Mouse (Mus musculus) hindbrain, embryonic 14.5 days (tissue): Measurements from ENCODE around the gene Ccdc8. TPM values are rescaled to one million over a fixed set of nuclear protein-coding genes. Genes with fewer than 3 reads are reported as not detected.

Experiments
- ATAC-seq: fragments of 200-750 bp; cut with Nextera tagmentation; 2 replicates; pipeline ENCODE4 v1.8.0; 2017; ENCODE audit warnings: moderate number of reproducible peaks, mild to moderate bottlenecking, moderate TSS enrichment, moderate library complexity; ENCODE audit not compliant: low FRiP score
- DNase-seq: peaks from one replicate; pipeline ENCODE4 v3.0.0-alpha.2; 2015; ENCODE audit warnings: low spot score
- H3K27ac ChIP-seq: fragments of 300-500 bp; sonication (generic); 2 replicates; pipeline ENCODE4 v1.5.1; 2014; ENCODE audit warnings: mild to moderate bottlenecking, moderate library complexity
- H3K27me3 ChIP-seq: fragments of 300-500 bp; sonication (generic); 2 replicates; pipeline ENCODE4 v1.6.1; 2014; ENCODE audit warnings: mild to moderate bottlenecking, low read length, mixed read lengths; ENCODE audit not compliant: control insufficient read depth, insufficient read depth
- H3K36me3 ChIP-seq: fragments of 300-500 bp; sonication (generic); replicated peaks from 2 replicates; pipeline ENCODE4 v1.6.1; 2014; ENCODE audit not compliant: control insufficient read depth, insufficient read depth
- H3K4me1 ChIP-seq: fragments of 300-500 bp; sonication (generic); replicated peaks from 2 replicates; pipeline ENCODE4 v1.6.1; 2014; ENCODE audit warnings: antibody characterized with exemption, low read length, mixed read lengths; ENCODE audit not compliant: control insufficient read depth, insufficient read depth
- H3K4me2 ChIP-seq: fragments of 300-500 bp; sonication (generic); replicated peaks from 2 replicates; pipeline ENCODE4 v1.6.1; 2014; ENCODE audit warnings: mild to moderate bottlenecking, moderate library complexity
- H3K4me3 ChIP-seq: fragments of 300-500 bp; sonication (generic); replicated peaks from 2 replicates; pipeline ENCODE4 v1.5.1; 2014; ENCODE audit warnings: mild to moderate bottlenecking, low read length
- H3K9ac ChIP-seq: fragments of 300-500 bp; sonication (generic); 2 replicates; pipeline ENCODE4 v1.6.1; 2014
- H3K9me3 ChIP-seq: fragments of 300-500 bp; sonication (generic); 2 replicates; pipeline ENCODE4 v1.6.1; 2016; ENCODE audit warnings: low read length; ENCODE audit not compliant: control insufficient read depth
- WGBS: fragments of 180-500 bp; shearing (Covaris S2); extraction: QIAGEN DNeasy Blood & Tissue Kit; methylation state at CpG from one replicate; pipeline ENCODE4 v1.1.7; 2014; 5-methylcytosine and 5-hydroxymethylcytosine counted together
- polyA plus RNA-seq: library from polyadenylated mRNA; unstranded; fragments of >200 nt; fragmentation: Nextera tagmentation; extraction: Ambion mirVana; gene quantifications from 2 replicates; pipeline ENCODE4 v1.2.1, GENCODE M21; 2014

Ccdc8 gene
- polyA plus RNA-seq, 1 experiment from 2014 or later = 5.4 TPM

- H3K9ac ChIP-seq = no peak overlapping the region
- WGBS = 89% methylated on average over 6 of the region's 6 CpGs
- ATAC-seq = no peak
- DNase-seq = no peak
- no peak overlapping the region for H3K4me3 ChIP-seq
- H3K4me1 ChIP-seq = no peaks in the 10 kb centered on the region
- no peaks in the 10 kb centered on the region for H3K9me3 ChIP-seq
- H3K27me3 ChIP-seq = no peaks in the 10 kb centered on the region
- 0 out of 2 replicates have a peak, but pooled peaks cover 2% of the 10 kb centered on the region for H3K36me3 ChIP-seq
- H3K4me2 ChIP-seq = no peak overlapping the region
- no peak overlapping the region for H3K27ac ChIP-seq
Measured at GRCm38 (mm10) chr7:16968414-16968813, 24.1 kb upstream of the Ccdc8 start.

GRCm38 (mm10) chr7:16971160-16971559 lies 21.3 kb upstream of the Ccdc8 start:
- no peaks in the 10 kb centered on the region for H3K4me1 ChIP-seq
- H3K27ac ChIP-seq = no peak overlapping the region
- H3K4me2 ChIP-seq = no peak overlapping the region
- no peak overlapping the region for H3K4me3 ChIP-seq
- H3K9me3 ChIP-seq = no peaks in the 10 kb centered on the region
- ATAC-seq (no peak), DNase-seq (no peak)
- H3K27me3 ChIP-seq = no peaks in the 10 kb centered on the region
- no peak overlapping the region for H3K9ac ChIP-seq
- WGBS = 91% methylated on average over 3 of the region's 3 CpGs
- H3K36me3 ChIP-seq = no peaks in the 10 kb centered on the region

- no peaks in the 10 kb centered on the region for H3K4me1 ChIP-seq
- no peak overlapping the region for H3K4me2 ChIP-seq
- no peak overlapping the region for H3K9ac ChIP-seq
- no peak for ATAC-seq
- H3K27ac ChIP-seq = no peak overlapping the region
- H3K9me3 ChIP-seq = no peaks in the 10 kb centered on the region
- no peak overlapping the region for H3K4me3 ChIP-seq
- no peaks in the 10 kb centered on the region for H3K36me3 ChIP-seq
- no peaks in the 10 kb centered on the region for H3K27me3 ChIP-seq
- WGBS = 50% methylated on average over 6 of the region's 6 CpGs
- no peak for DNase-seq
Measured at GRCm38 (mm10) chr7:16974018-16974417, 18.5 kb upstream of the Ccdc8 start.

GRCm38 (mm10) chr7:16976298-16976697 lies 16.2 kb upstream of the Ccdc8 start:
- Histone ChIP-seq H3K4me3 (no peak overlapping the region), H3K4me1 (peaks cover 7% of the 10 kb centered on the region; the same call in 1 of the 2 replicates), H3K4me2 (no peak overlapping the region), H3K27ac (no peak overlapping the region), H3K27me3 (no peaks in the 10 kb centered on the region), H3K9me3 (no peaks in the 10 kb centered on the region), H3K9ac (no peak overlapping the region), H3K36me3 (no peaks in the 10 kb centered on the region)
- WGBS = 58% methylated on average over 8 of the region's 8 CpGs
- ATAC-seq (no peak), DNase-seq (no peak)

GRCm38 (mm10) chr7:16978173-16978572 lies 14.3 kb upstream of the Ccdc8 start:
- Histone ChIP-seq H3K4me3 (no peak overlapping the region), H3K4me2 (no peak overlapping the region), H3K9me3 (no peaks in the 10 kb centered on the region), H3K9ac (no peak overlapping the region), H3K4me1 (peaks cover 19% of the 10 kb centered on the region), H3K36me3 (no peaks in the 10 kb centered on the region), H3K27ac (no peak overlapping the region), H3K27me3 (no peaks in the 10 kb centered on the region)
- WGBS = 72% methylated on average over 5 of the region's 6 CpGs
- ATAC-seq (no peak), DNase-seq (no peak)

GRCm38 (mm10) chr7:16978593-16978992 lies 13.9 kb upstream of the Ccdc8 start:
- Histone ChIP-seq H3K27me3 (no peaks in the 10 kb centered on the region), H3K9ac (no peak overlapping the region), H3K9me3 (no peaks in the 10 kb centered on the region), H3K36me3 (no peaks in the 10 kb centered on the region), H3K4me3 (no peak overlapping the region), H3K27ac (no peak overlapping the region), H3K4me2 (no peak overlapping the region), H3K4me1 (peaks cover 24% of the 10 kb centered on the region)
- DNase-seq = no peak
- ATAC-seq = no peak
- WGBS = 92% methylated on average over 3 of the region's 3 CpGs

GRCm38 (mm10) chr7:16980348-16980747 lies 12.2 kb upstream of the Ccdc8 start:
- no peak; the same call in 1 of the 2 replicates for ATAC-seq

GRCm38 (mm10) chr7:16982859-16983568 lies 9.5 kb upstream of the Ccdc8 start, which contains the start of gene Gm42372:
TSS of gene Gm42372 (plus strand) at chr7:16983086.
- H3K4me3 ChIP-seq = peak within 1 kb of the TSS; percentile 45
- peaks cover 47% of the 10 kb centered on the region for H3K4me1 ChIP-seq
- 19% methylated on average over 26 of the region's 26 CpGs for WGBS
- H3K9ac ChIP-seq = peak within 1 kb of the TSS; percentile 67
- DNase-seq = peak; percentile 88
- no peaks in the 10 kb centered on the region for H3K9me3 ChIP-seq
- ATAC-seq = peak; percentile 79
- H3K27ac ChIP-seq = peak within 1 kb of the TSS; percentile 5
- no peaks in the 10 kb centered on the region for H3K36me3 ChIP-seq
- H3K4me2 ChIP-seq = peak within 1 kb of the TSS; percentile 85
- no peaks in the 10 kb centered on the region for H3K27me3 ChIP-seq

More at GRCm38 (mm10) chr7:16980348-16980747, 12.2 kb upstream of the Ccdc8 start:
- Histone ChIP-seq H3K36me3 (no peaks in the 10 kb centered on the region), H3K4me1 (peaks cover 32% of the 10 kb centered on the region), H3K4me3 (peak overlapping the region; percentile 10; the same call in 1 of the 2 replicates), H3K9me3 (no peaks in the 10 kb centered on the region), H3K9ac (peak overlapping the region; percentile 28; the same call in 1 of the 2 replicates), H3K4me2 (peak overlapping the region; percentile 40), H3K27ac (peak overlapping the region; percentile 65), H3K27me3 (no peaks in the 10 kb centered on the region)
- DNase-seq = no peak
- 2% methylated on average over 12 of the region's 12 CpGs for WGBS

- WGBS = 23% methylated on average over 7 of the region's 7 CpGs
- H3K9me3 ChIP-seq = no peaks in the 10 kb centered on the region
- H3K27me3 ChIP-seq = no peaks in the 10 kb centered on the region
- peaks cover 62% of the 10 kb centered on the region for H3K4me1 ChIP-seq
- H3K27ac ChIP-seq = peak overlapping the region; percentile 84
- 0 out of 2 replicates have a peak, but pooled peaks have one; percentile 16 for ATAC-seq
- peak overlapping the region; percentile 5 for H3K4me2 ChIP-seq
- H3K9ac ChIP-seq = peak overlapping the region; percentile 45
- H3K36me3 ChIP-seq = no peaks in the 10 kb centered on the region
- no peak for DNase-seq
- no peak overlapping the region for H3K4me3 ChIP-seq
Measured at GRCm38 (mm10) chr7:16987541-16988149, 4.9 kb upstream of the Ccdc8 start.
